ENCODE assay signal across 8 mouse cellular contexts in genomic region chr2:30807648-30808295, GRCm38 (mm10). TPM values are rescaled to one million over a fixed set of nuclear protein-coding genes. Genes with fewer than 3 reads are reported as not detected.
A peak's percentile ranks its signal among the peaks of the same experiment; 100 is the strongest.
DNase-seq lines count a peak whose midpoint lies in the region; ATAC-seq and TF ChIP-seq lines count a peak whose summit lies in the region.

Gene Ntmt1 (plus strand): TSS chr2:30807826.

- peak within 1 kb of the TSS; percentile 91 for H3K4me2 ChIP-seq in kidney, embryonic 14.5 days (replicated peaks; ENCODE audit: low read depth, low read length)
- peak within 1 kb of the TSS; percentile 68 for H3K4me2 ChIP-seq in limb, embryonic 15.5 days

- no peaks in the 10 kb centered on the region for H3K27me3 ChIP-seq in kidney, embryonic 14.5 days (ENCODE audit: control insufficient read depth, insufficient read depth, low read length)
- H3K27me3 ChIP-seq in limb, embryonic 15.5 days: peaks cover 7% of the 10 kb centered on the region; the same call in 1 of the 2 replicates

- WGBS in kidney, embryonic 14.5 days: under 1% methylated on average over 42 of the region's 44 CpGs
- WGBS in limb, embryonic 15.5 days: under 1% methylated on average over 44 of the region's 44 CpGs

- no peak for TF ChIP-seq POLR2A in bone marrow macrophage, adult 2 months (IDR thresholded peaks at IDR 0.05; ENCODE audit: borderline replicate concordance, low read depth, low read length)
- TF ChIP-seq POLR2A in embryonic fibroblast, embryonic 13.5 days (IDR thresholded peaks at IDR 0.05; ENCODE audit: low read depth, low read length): peak; percentile 94

- peaks cover 18% of the 10 kb centered on the region; the same call in 1 of the 2 replicates for H3K36me3 ChIP-seq in kidney, embryonic 14.5 days (ENCODE audit: control insufficient read depth, insufficient read depth, low read length)
- peaks cover 11% of the 10 kb centered on the region; the same call in 1 of the 2 replicates for H3K36me3 ChIP-seq in limb, embryonic 15.5 days

- H3K27ac ChIP-seq in bone marrow macrophage, adult 2 months (ENCODE audit: insufficient read depth, low read depth, low read length): no peak within 1 kb of the TSS
- H3K27ac ChIP-seq in embryonic fibroblast, embryonic 13.5 days (ENCODE audit: insufficient read depth, low read length): peak within 1 kb of the TSS; percentile 24; the same call in 1 of the 2 replicates
- H3K27ac ChIP-seq in kidney, embryonic 14.5 days (ENCODE audit: low read depth, low read length): peak within 1 kb of the TSS; percentile 83
- H3K27ac ChIP-seq in limb, embryonic 15.5 days: peak within 1 kb of the TSS; percentile 80

- no peaks in the 10 kb centered on the region for H3K9me3 ChIP-seq in kidney, embryonic 14.5 days (ENCODE audit: control insufficient read depth, low read length)
- no peaks in the 10 kb centered on the region for H3K9me3 ChIP-seq in limb, embryonic 15.5 days

- H3K9ac ChIP-seq in kidney, embryonic 14.5 days (ENCODE audit: low read depth, low read length): peak within 1 kb of the TSS; percentile 90
- peak within 1 kb of the TSS; percentile 69 for H3K9ac ChIP-seq in limb, embryonic 15.5 days

- H3K4me1 ChIP-seq in bone marrow macrophage, adult 2 months (ENCODE audit: control insufficient read depth, insufficient read depth, low read length): peaks cover 21% of the 10 kb centered on the region
- no peaks in the 10 kb centered on the region for H3K4me1 ChIP-seq in embryonic fibroblast, embryonic 13.5 days (ENCODE audit: control insufficient read depth, insufficient read depth, low read length)
- H3K4me1 ChIP-seq in kidney, embryonic 14.5 days (ENCODE audit: control insufficient read depth, insufficient read depth, low read length): peaks cover 6% of the 10 kb centered on the region; the same call in 1 of the 2 replicates
- peaks cover 22% of the 10 kb centered on the region for H3K4me1 ChIP-seq in limb, embryonic 15.5 days

- ATAC-seq in kidney, embryonic 14.5 days (ENCODE audit: low FRiP score, low TSS enrichment): peak; percentile 98
- peak; percentile 99 for ATAC-seq in limb, embryonic 15.5 days (ENCODE audit: insufficient number of reproducible peaks, low FRiP score, low TSS enrichment, low read depth)

- H3K4me3 ChIP-seq in bone marrow macrophage, adult 2 months (ENCODE audit: insufficient read depth, low read length): peak within 1 kb of the TSS; percentile 72
- peak within 1 kb of the TSS; percentile 70 for H3K4me3 ChIP-seq in embryonic fibroblast, embryonic 13.5 days (ENCODE audit: insufficient read depth, low read length)
- H3K4me3 ChIP-seq in kidney, embryonic 14.5 days (ENCODE audit: low read length): peak within 1 kb of the TSS; percentile 90
- H3K4me3 ChIP-seq in limb, embryonic 15.5 days: peak within 1 kb of the TSS; percentile 63

- no peak for TF ChIP-seq CTCF in bone marrow macrophage, adult 2 months (IDR thresholded peaks at IDR 0.05; ENCODE audit: low read depth, low read length)
- TF ChIP-seq CTCF in embryonic fibroblast, embryonic 13.5 days (IDR thresholded peaks at IDR 0.05; ENCODE audit: borderline replicate concordance, insufficient read depth, low read length): no peak

- DNase-seq in A20 (ENCODE audit: low read depth, low spot score): peak; percentile 100
- peak; percentile 99 for DNase-seq in heart, adult 9 months (ENCODE audit: low spot score in 2 of 2)
- DNase-seq in monocyte, adult 2 months (ENCODE audit: low read depth in 1 of 2, low spot score in 2 of 2): peak; percentile 100
- peak; percentile 100 for DNase-seq in spleen, postnatal 36 days (ENCODE audit: low spot score in 2 of 2)

RNA-seq across cellular contexts. Expression of gene Ntmt1, which starts in this region (rescaled TPM):
- 7.4 and 9.3 TPM in 2 replicates for polyA plus RNA-seq in bone marrow macrophage, adult 2 months (2012; ENCODE audit: insufficient read depth, insufficient read length, missing spikeins)
- polyA plus RNA-seq in embryonic fibroblast, embryonic 13.5 days (2011; ENCODE audit: insufficient read length, low read depth, missing spikeins): 25.6 and 30.3 TPM in 2 replicates
- polyA plus RNA-seq in kidney, embryonic 14.5 days (2014; fragmentation: Nextera tagmentation; extraction: Ambion mirVana): 95.6 and 101 TPM in 2 replicates
- 86.3 and 89.5 TPM in 2 replicates for polyA plus RNA-seq in limb, embryonic 15.5 days (2015; fragmentation: Nextera tagmentation; extraction: Ambion mirVana)
